Mouse (Mus musculus) yolk sac, embryonic 10.5 days (tissue): ENCODE measurements around the gene Map1lc3b.

Source experiments
- DNase-seq: peaks from one replicate; pipeline ENCODE4 v3.0.0-alpha.2; 2017; ENCODE audit warnings: low spot score

Map1lc3b gene

GRCm38 (mm10) chr8:121590203-121591177, at the start of gene Map1lc3b:
Gene Map1lc3b (plus strand): TSS chr8:121590361.
- peak; percentile 89 for DNase-seq

- no peak for DNase-seq
These were observed 48.3 kb upstream of the Map1lc3b start for GRCm38 (mm10) chr8:121541862-121542261.

GRCm38 (mm10) chr8:121542901-121543300, 47.3 kb upstream of the Map1lc3b start:
- no peak for DNase-seq

- no peak for DNase-seq
These were observed 45.8 kb upstream of the Map1lc3b start, which contains the start of gene 1700018B08Rik for GRCm38 (mm10) chr8:121544276-121544785. Gene 1700018B08Rik (minus strand): TSS chr8:121544320.

- DNase-seq: no peak
These were observed 45.2 kb upstream of the Map1lc3b start for GRCm38 (mm10) chr8:121544936-121545335.

- DNase-seq: peak; percentile 56
These were observed 43.0 kb upstream of the Map1lc3b start for GRCm38 (mm10) chr8:121547132-121547531.

- no peak for DNase-seq
These were observed 40.1 kb upstream of the Map1lc3b start for GRCm38 (mm10) chr8:121550056-121550455.

GRCm38 (mm10) chr8:121551065-121551985, 38.8 kb upstream of the Map1lc3b start:
- no peak for DNase-seq

- DNase-seq: no peak
These were observed 37.7 kb upstream of the Map1lc3b start for GRCm38 (mm10) chr8:121552506-121552905.

- DNase-seq: no peak
These were observed 36.2 kb upstream of the Map1lc3b start for GRCm38 (mm10) chr8:121553831-121554475.

- no peak for DNase-seq
These were observed 32.4 kb upstream of the Map1lc3b start for GRCm38 (mm10) chr8:121557746-121558145.

GRCm38 (mm10) chr8:121558538-121558937, 31.6 kb upstream of the Map1lc3b start:
- DNase-seq: no peak

- no peak for DNase-seq
These were observed 30.4 kb upstream of the Map1lc3b start for GRCm38 (mm10) chr8:121559801-121560200.

- no peak for DNase-seq
These were observed 29.6 kb upstream of the Map1lc3b start for GRCm38 (mm10) chr8:121560432-121561100.

- no peak for DNase-seq
These were observed 28.4 kb upstream of the Map1lc3b start for GRCm38 (mm10) chr8:121561636-121562345.

- DNase-seq: no peak
These were observed 27.2 kb upstream of the Map1lc3b start for GRCm38 (mm10) chr8:121562941-121563351.

GRCm38 (mm10) chr8:121563701-121564100, 26.5 kb upstream of the Map1lc3b start:
- no peak for DNase-seq

GRCm38 (mm10) chr8:121568321-121568720, 21.8 kb upstream of the Map1lc3b start:
- DNase-seq: no peak

GRCm38 (mm10) chr8:121570335-121570734, 19.8 kb upstream of the Map1lc3b start:
- DNase-seq: peak; percentile 40

GRCm38 (mm10) chr8:121570801-121571200, 19.4 kb upstream of the Map1lc3b start:
- DNase-seq: no peak
